In the genomic region with DNA sequence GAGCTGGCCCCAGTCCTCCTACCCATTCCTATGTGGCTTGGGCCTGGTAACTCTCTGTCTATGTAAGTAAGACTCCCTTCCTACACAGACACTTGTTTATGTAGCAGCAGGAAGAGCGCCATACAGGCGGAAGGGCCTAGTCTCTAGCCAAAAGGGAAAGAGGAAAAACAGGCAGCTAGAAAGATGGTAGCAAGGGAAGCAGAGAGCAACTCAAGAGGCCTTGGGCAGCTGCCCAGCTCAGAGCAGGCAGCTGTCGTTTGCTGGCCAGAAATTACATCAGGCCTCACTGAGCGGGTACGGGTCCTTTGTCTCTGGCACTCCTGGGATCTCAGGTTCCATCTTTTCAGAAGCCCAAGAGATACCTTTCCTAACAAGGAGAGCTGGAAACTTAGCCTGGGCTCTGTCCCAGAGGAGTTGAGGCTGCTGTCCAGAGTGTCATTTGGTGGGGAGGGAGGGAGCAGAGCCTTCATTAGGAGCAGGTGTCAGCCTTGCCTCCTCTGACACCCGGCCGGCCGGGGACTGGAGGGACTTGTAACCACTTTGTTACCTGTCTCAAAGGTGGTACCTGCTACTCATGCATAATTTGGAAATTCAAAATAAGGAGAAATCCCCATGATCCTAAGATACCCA, we compare ENCODE assay signal across 10 mouse cellular contexts. TPM values are rescaled to one million over a fixed set of nuclear protein-coding genes. Genes with fewer than 3 reads are reported as not detected.
DNase-seq lines count a peak whose midpoint lies in the region; ATAC-seq lines count a peak whose summit lies in the region.
"Had no signal": no experiment of that assay in that cellular context is flagged by ENCODE, and none has a peak within 500 bp of the region (broad histone marks: within the 10 kb centered on the region; RNA-seq: fewer than 3 reads in every experiment).

No protein-coding gene starts in this region.

- peaks cover 22% of the 10 kb centered on the region for H3K4me1 ChIP-seq in heart, embryonic 13.5 days
- H3K4me1 ChIP-seq in heart, embryonic 12.5 days (replicated peaks), result peaks cover 3% of the 10 kb centered on the region; the same call in 1 of the 2 replicates
- H3K4me1 ChIP-seq in forebrain, embryonic 13.5 days, result peaks cover 19% of the 10 kb centered on the region

- peak overlapping the region; percentile 54 for H3K27ac ChIP-seq in heart, embryonic 13.5 days (replicated peaks)
- H3K27ac ChIP-seq in heart, embryonic 12.5 days (ENCODE audit: poor library complexity, severe bottlenecking), result no peak overlapping the region
- peak overlapping the region; percentile 76 for H3K27ac ChIP-seq in forebrain, embryonic 13.5 days

- H3K9ac ChIP-seq in heart, embryonic 13.5 days, result no peak overlapping the region
- H3K9ac ChIP-seq in heart, embryonic 12.5 days, result no peak overlapping the region
- H3K9ac ChIP-seq in forebrain, embryonic 13.5 days, result no peak overlapping the region

- 59% methylated on average over 8 of the region's 8 CpGs for WGBS in heart, embryonic 13.5 days
- WGBS in heart, embryonic 12.5 days, result 78% methylated on average over 8 of the region's 8 CpGs
- WGBS in forebrain, embryonic 13.5 days, result 65% methylated on average over 8 of the region's 8 CpGs

- no peak for ATAC-seq in heart, embryonic 13.5 days (ENCODE audit: extremely low read depth, insufficient number of reproducible peaks, low FRiP score, low TSS enrichment)
- no peak for ATAC-seq in heart, embryonic 12.5 days (ENCODE audit: insufficient number of reproducible peaks, low FRiP score)
- peak; percentile 71 for ATAC-seq in forebrain, embryonic 13.5 days
- ATAC-seq: CD4-positive, CD25-positive, alpha-beta regulatory T cell, adult 4 months had no signal

- H3K36me3 ChIP-seq in heart, embryonic 13.5 days, result peaks cover 57% of the 10 kb centered on the region
- H3K36me3 ChIP-seq in heart, embryonic 12.5 days, result peaks cover 21% of the 10 kb centered on the region
- H3K36me3 ChIP-seq in forebrain, embryonic 13.5 days (ENCODE audit: poor library complexity, severe bottlenecking), result peaks cover 49% of the 10 kb centered on the region

- H3K4me2 ChIP-seq in heart, embryonic 13.5 days, result no peak overlapping the region
- no peak overlapping the region for H3K4me2 ChIP-seq in heart, embryonic 12.5 days
- H3K4me2 ChIP-seq in forebrain, embryonic 13.5 days, result no peak overlapping the region

- peak; percentile 46 for DNase-seq in brain, adult 2 months (ENCODE audit: low read depth, low spot score)
- peak; percentile 58 for DNase-seq in lung, postnatal 10 days
- DNase-seq in frontal cortex, postnatal 14 days (ENCODE audit: low spot score in 2 of 2), result no peak
- DNase-seq in right cerebral cortex, postnatal 14 days, result no peak
- DNase-seq in frontal cortex, postnatal 10 days (ENCODE audit: low spot score in 2 of 2), result no peak
- DNase-seq: kidney, postnatal 36 days had no signal

- H3K9me3 ChIP-seq in heart, embryonic 13.5 days, result no peaks in the 10 kb centered on the region
- H3K9me3 ChIP-seq in heart, embryonic 12.5 days (replicated peaks), result no peaks in the 10 kb centered on the region
- H3K9me3 ChIP-seq in forebrain, embryonic 13.5 days (replicated peaks), result no peaks in the 10 kb centered on the region

- H3K27me3 ChIP-seq in heart, embryonic 13.5 days (replicated peaks), result no peaks in the 10 kb centered on the region
- no peaks in the 10 kb centered on the region for H3K27me3 ChIP-seq in heart, embryonic 12.5 days (replicated peaks)
- no peaks in the 10 kb centered on the region for H3K27me3 ChIP-seq in forebrain, embryonic 13.5 days

- no peak overlapping the region for H3K4me3 ChIP-seq in heart, embryonic 13.5 days
- no peak overlapping the region for H3K4me3 ChIP-seq in heart, embryonic 12.5 days
- H3K4me3 ChIP-seq in forebrain, embryonic 13.5 days, result no peak overlapping the region

RNA-seq across cellular contexts. Expression of gene Degs2, which starts 33.4 kb away (rescaled TPM):
- polyA plus RNA-seq in heart, embryonic 13.5 days (2015; fragmentation: Nextera tagmentation; extraction: Ambion mirVana), result 0.41 and 1.3 TPM in 2 replicates
- polyA plus RNA-seq in heart, embryonic 12.5 days (2016; fragmentation: Nextera tagmentation; extraction: Ambion mirVana), result 0.64 and 1.0 TPM in 2 replicates
- polyA plus RNA-seq in forebrain, embryonic 13.5 days (2015; fragmentation: Nextera tagmentation; extraction: Ambion mirVana), result 2.6 and 3.4 TPM in 2 replicates

Comparison
In these comparisons a context has a peak if more than half of its experiments do, and no peak if none do; other contexts are left out.
1. DNase-seq: peak in brain, adult 2 months (single experiment) and lung, postnatal 10 days (single experiment); none in frontal cortex, postnatal 14 days (0 of 2), right cerebral cortex, postnatal 14 days (single experiment) and frontal cortex, postnatal 10 days (0 of 2).